Mouse (Mus musculus) cerebellum, postnatal 25 days (tissue): ENCODE data around the gene Gpr15.
A peak's percentile ranks its signal among the peaks of the same experiment; 100 is the strongest.

Experiments used
- DNase-seq, 2 experiments: peaks; one replicate each; pipeline ENCODE4 v3.0.0; 2021; ENCODE audit warnings: mixed read lengths in 2 of 2

The Gpr15 gene

GRCm38 (mm10) chr16:58718666-58719120 is at the start of gene Gpr15:
Gene Gpr15 (minus strand): TSS chr16:58719070.
- DNase-seq: no peak

GRCm38 (mm10) chr16:58763076-58763475 is 44.2 kb upstream of the Gpr15 start, which contains the start of gene Olfr172:
Gene Olfr172 (minus strand): TSS chr16:58763176.
- no peak for DNase-seq

GRCm38 (mm10) chr16:58756191-58756590 is 37.3 kb upstream of the Gpr15 start:
- DNase-seq: no peak

GRCm38 (mm10) chr16:58751314-58751713 is 32.4 kb upstream of the Gpr15 start:
- DNase-seq: no peak

GRCm38 (mm10) chr16:58746715-58747114 is 27.8 kb upstream of the Gpr15 start:
- DNase-seq: no peak

GRCm38 (mm10) chr16:58740751-58741150 is 21.9 kb upstream of the Gpr15 start:
- no peak for DNase-seq

GRCm38 (mm10) chr16:58738800-58739199 is 19.9 kb upstream of the Gpr15 start:
- no peak for DNase-seq

GRCm38 (mm10) chr16:58738205-58738604 is 19.3 kb upstream of the Gpr15 start:
- DNase-seq: no peak

GRCm38 (mm10) chr16:58728176-58728671 is 9.4 kb upstream of the Gpr15 start:
- no peak for DNase-seq

- peak; percentile 94 to 96 for DNase-seq
Observed at GRCm38 (mm10) chr16:58727477-58728131, 8.7 kb upstream of the Gpr15 start, which contains the start of gene Cldnd1. Gene Cldnd1 (plus strand): TSS chr16:58727910.

GRCm38 (mm10) chr16:58726680-58727476 is 8.0 kb upstream of the Gpr15 start:
- no peak for DNase-seq

GRCm38 (mm10) chr16:58722292-58722691 is 3.4 kb upstream of the Gpr15 start:
- no peak for DNase-seq

- no peak for DNase-seq
Observed at GRCm38 (mm10) chr16:58715018-58715417, 3.9 kb downstream of the Gpr15 start.

- DNase-seq: no peak
Observed at GRCm38 (mm10) chr16:58713128-58713527, 5.7 kb downstream of the Gpr15 start.

GRCm38 (mm10) chr16:58712221-58712620 is 6.6 kb downstream of the Gpr15 start:
- no peak for DNase-seq

GRCm38 (mm10) chr16:58709536-58709935 is 9.3 kb downstream of the Gpr15 start:
- no peak for DNase-seq

- no peak for DNase-seq
Observed at GRCm38 (mm10) chr16:58708601-58709475, 10.0 kb downstream of the Gpr15 start.

- DNase-seq: no peak
Observed at GRCm38 (mm10) chr16:58707276-58707905, 11.5 kb downstream of the Gpr15 start.

GRCm38 (mm10) chr16:58704999-58705398 is 13.9 kb downstream of the Gpr15 start:
- no peak for DNase-seq

- DNase-seq: no peak
Observed at GRCm38 (mm10) chr16:58703382-58704124, 15.3 kb downstream of the Gpr15 start.

GRCm38 (mm10) chr16:58702329-58702932 is 16.4 kb downstream of the Gpr15 start:
- DNase-seq: no peak
